Mouse (Mus musculus) spleen, embryonic (tissue): ENCODE results near the gene Fam241a.

Source experiments
- CTCF ChIA-PET: fragments of 350-600 bp; sonication (Branson Sonifier 250); formaldehyde crosslinking; loops from one replicate; lab custom pipeline; 2022; lab: Charles Lee

Fam241a gene

GRCm38 (mm10) chr3:127895792-127896541, at the start of gene Fam241a:
Gene Fam241a (minus strand): TSS chr3:127896324.
- CTCF ChIA-PET, result interaction anchor here (0.7 kb wide), 1 partner anchor 59 kb away, joined by 10 read pairs; no protein-coding TSS in a partner anchor

GRCm38 (mm10) chr3:127932453-127932852, 36.3 kb upstream of the Fam241a start:
- CTCF ChIA-PET, result no interaction called here

GRCm38 (mm10) chr3:127930326-127931012, 34.3 kb upstream of the Fam241a start:
- CTCF ChIA-PET, result no interaction called here

GRCm38 (mm10) chr3:127929921-127930320, 33.8 kb upstream of the Fam241a start:
- CTCF ChIA-PET, result no interaction called here

- CTCF ChIA-PET, result no interaction called here
Observed at GRCm38 (mm10) chr3:127926635-127927183, 30.6 kb upstream of the Fam241a start.

GRCm38 (mm10) chr3:127924464-127924863, 28.3 kb upstream of the Fam241a start:
- CTCF ChIA-PET, result no interaction called here

- CTCF ChIA-PET, result no interaction called here
Observed at GRCm38 (mm10) chr3:127923183-127923582, 27.1 kb upstream of the Fam241a start.

GRCm38 (mm10) chr3:127922125-127922524, 26.0 kb upstream of the Fam241a start:
- CTCF ChIA-PET, result no interaction called here

- CTCF ChIA-PET, result no interaction called here
Observed at GRCm38 (mm10) chr3:127917999-127918661, 22.0 kb upstream of the Fam241a start.

GRCm38 (mm10) chr3:127917549-127917948, 21.4 kb upstream of the Fam241a start:
- CTCF ChIA-PET, result no interaction called here

GRCm38 (mm10) chr3:127915656-127916334, 19.7 kb upstream of the Fam241a start:
- CTCF ChIA-PET, result interaction anchor here (0.6 kb wide), 2 partner anchors 237 to 272 kb away, joined by 4 to 5 read pairs; no protein-coding TSS in a partner anchor

- CTCF ChIA-PET, result no interaction called here
Observed at GRCm38 (mm10) chr3:127913885-127914709, 18.0 kb upstream of the Fam241a start.

GRCm38 (mm10) chr3:127909941-127910340, 13.8 kb upstream of the Fam241a start:
- CTCF ChIA-PET, result no interaction called here

GRCm38 (mm10) chr3:127894981-127895779, 944 bp downstream of the Fam241a start:
- CTCF ChIA-PET, result interaction anchor here (0.5 to 0.7 kb wide), 4 partner anchors 17 to 58 kb away, joined by 3 to 16 read pairs (median 7); no protein-coding TSS in a partner anchor

GRCm38 (mm10) chr3:127893902-127894301, 2.2 kb downstream of the Fam241a start:
- CTCF ChIA-PET, result interaction anchor here (0.6 kb wide), 1 partner anchor 107 kb away, joined by 3 read pairs; no protein-coding TSS in a partner anchor

GRCm38 (mm10) chr3:127891906-127892305, 4.2 kb downstream of the Fam241a start:
- CTCF ChIA-PET, result no interaction called here

GRCm38 (mm10) chr3:127890008-127890407, 6.1 kb downstream of the Fam241a start:
- CTCF ChIA-PET, result no interaction called here

- CTCF ChIA-PET, result no interaction called here
Observed at GRCm38 (mm10) chr3:127889570-127889969, 6.6 kb downstream of the Fam241a start.

- CTCF ChIA-PET, result no interaction called here
Observed at GRCm38 (mm10) chr3:127881684-127882083, 14.4 kb downstream of the Fam241a start.
